Mouse (Mus musculus) liver, adult (tissue): Measurements from ENCODE around the gene Tspo.

Experiments
- GATA4 ChIP-seq: IDR thresholded peaks from 2 replicates; pipeline ENCODE4 v1.6.1; 2014; ENCODE audit warnings: mild to moderate bottlenecking, low read length; ENCODE audit not compliant: insufficient replicate concordance

Tspo gene

GRCm38 (mm10) chr15:83532606-83533005 lies 30.8 kb upstream of the Tspo start:
- no peak for TF ChIP-seq GATA4

GRCm38 (mm10) chr15:83534960-83535889 lies 28.2 kb upstream of the Tspo start:
- no peak for TF ChIP-seq GATA4

- TF ChIP-seq GATA4: no peak
Observed at GRCm38 (mm10) chr15:83535890-83536231, 27.5 kb upstream of the Tspo start.

GRCm38 (mm10) chr15:83538855-83539254 lies 24.5 kb upstream of the Tspo start:
- TF ChIP-seq GATA4: no peak

- peak; percentile 23; the same call in 1 of the 2 replicates for TF ChIP-seq GATA4
Observed at GRCm38 (mm10) chr15:83539905-83540304, 23.5 kb upstream of the Tspo start.

GRCm38 (mm10) chr15:83541647-83542287 lies 21.6 kb upstream of the Tspo start:
- no peak for TF ChIP-seq GATA4

- no peak for TF ChIP-seq GATA4
Observed at GRCm38 (mm10) chr15:83546029-83546428, 17.4 kb upstream of the Tspo start.

- TF ChIP-seq GATA4: no peak
Observed at GRCm38 (mm10) chr15:83547144-83547543, 16.2 kb upstream of the Tspo start.

- TF ChIP-seq GATA4: no peak
Observed at GRCm38 (mm10) chr15:83550137-83550536, 13.3 kb upstream of the Tspo start.

GRCm38 (mm10) chr15:83553831-83554230 lies 9.6 kb upstream of the Tspo start:
- TF ChIP-seq GATA4: no peak

- peak; percentile 71; the same call in 1 of the 2 replicates for TF ChIP-seq GATA4
Observed at GRCm38 (mm10) chr15:83555161-83555974, 8.0 kb upstream of the Tspo start.

- no peak for TF ChIP-seq GATA4
Observed at GRCm38 (mm10) chr15:83560941-83561477, 2.4 kb upstream of the Tspo start.

GRCm38 (mm10) chr15:83562626-83563270 lies 644 bp upstream of the Tspo start:
- no peak for TF ChIP-seq GATA4

GRCm38 (mm10) chr15:83563857-83564651 lies 662 bp downstream of the Tspo start:
- TF ChIP-seq GATA4: no peak
